Mouse (Mus musculus) olfactory bulb, adult 2 months (tissue): Measurements from ENCODE around the gene BC035044.

Experiments used
- CTCF ChIP-seq: fragments of 200-500 bp; IDR thresholded peaks from 2 replicates; pipeline ENCODE4 v1.5.1; 2012; ENCODE audit warnings: low read depth, mild to moderate bottlenecking, low read length, moderate library complexity; ENCODE audit not compliant: insufficient read depth
- POLR2A ChIP-seq: fragments of 200-500 bp; IDR thresholded peaks from 2 replicates; pipeline ENCODE4 v1.6.1; 2012; ENCODE audit warnings: mild to moderate bottlenecking, low read depth, low read length, moderate library complexity; ENCODE audit not compliant: insufficient read depth

DNA sequence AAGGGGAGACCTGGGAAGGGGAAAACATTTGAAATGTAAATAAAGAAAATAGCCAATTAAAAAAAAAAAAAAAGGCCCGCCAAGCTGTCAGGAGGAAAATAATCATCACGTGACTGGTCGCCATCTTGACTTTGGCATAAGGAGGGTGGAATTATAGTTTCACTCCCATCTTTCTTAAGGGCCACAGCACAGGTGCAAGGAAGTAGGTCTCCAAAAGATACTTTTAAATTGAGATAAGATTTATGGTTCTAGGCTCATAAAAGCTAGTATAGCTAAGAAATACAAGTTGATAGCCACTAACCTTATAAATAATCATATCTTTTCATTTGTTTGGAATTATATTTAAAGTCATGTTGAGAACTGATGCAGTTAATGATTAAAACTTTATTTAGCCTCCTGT, 36.0 kb downstream of the BC035044 start:
- TF ChIP-seq CTCF (no peak), POLR2A (no peak)
